Mouse (Mus musculus) heart, embryonic 14.5 days (tissue): ENCODE results near the gene Serpinb12. TPM values are rescaled to one million over a fixed set of nuclear protein-coding genes. Genes with fewer than 3 reads are reported as not detected.

Experiments
- ATAC-seq: fragments of 200-750 bp; cut with Nextera tagmentation; 2 replicates; pipeline ENCODE4 v1.8.0; 2017; ENCODE audit warnings: low read depth, moderate TSS enrichment; ENCODE audit not compliant: insufficient number of reproducible peaks, insufficient read depth, low FRiP score
- H3K27ac ChIP-seq, 2 experiments: fragments of 200-500 bp in 1 of 2; fragments of 300-500 bp in 1 of 2; sonication (generic) in 1 of 2; replicated peaks in 1 of 2; 2 replicates each; pipeline ENCODE4 v1.5.1; 2012 to 2014; ENCODE audit warnings: low read depth in 2 of 2, low read length in 2 of 2, control low read depth in 1 of 2, mild to moderate bottlenecking in 1 of 2, mixed read lengths in 1 of 2; ENCODE audit not compliant: control insufficient read depth in 1 of 2, insufficient read depth in 1 of 2
- H3K27me3 ChIP-seq: fragments of 300-500 bp; sonication (generic); 2 replicates; pipeline ENCODE4 v1.6.1; 2014; ENCODE audit warnings: mild to moderate bottlenecking, low read length, control low read depth; ENCODE audit not compliant: control insufficient read depth, insufficient read depth
- H3K36me3 ChIP-seq: fragments of 300-500 bp; sonication (generic); 2 replicates; pipeline ENCODE4 v1.6.1; 2014; ENCODE audit warnings: mild to moderate bottlenecking, control low read depth, low read length, mixed read lengths; ENCODE audit not compliant: control insufficient read depth, insufficient read depth
- H3K4me1 ChIP-seq, 2 experiments: fragments of 200-500 bp in 1 of 2; fragments of 300-500 bp in 1 of 2; sonication (generic) in 1 of 2; 2 replicates each; pipeline ENCODE4 v1.6.1; 2012 to 2014; ENCODE audit warnings: low read length in 2 of 2, control low read depth in 1 of 2, mixed read lengths in 1 of 2; ENCODE audit not compliant: control insufficient read depth in 2 of 2, insufficient read depth in 2 of 2
- H3K4me2 ChIP-seq: fragments of 300-500 bp; sonication (generic); 2 replicates; pipeline ENCODE4 v1.6.1; 2014; ENCODE audit warnings: mild to moderate bottlenecking, low read length
- H3K4me3 ChIP-seq, 2 experiments: fragments of 200-500 bp in 1 of 2; fragments of 300-500 bp in 1 of 2; sonication (generic) in 1 of 2; 2 replicates each; pipeline ENCODE4 v1.5.1; 2012 to 2014; ENCODE audit warnings: low read length in 2 of 2, mild to moderate bottlenecking in 2 of 2, control low read depth in 1 of 2, low read depth in 1 of 2, moderate library complexity in 1 of 2; ENCODE audit not compliant: control insufficient read depth in 1 of 2, insufficient read depth in 1 of 2
- H3K9ac ChIP-seq: fragments of 300-500 bp; sonication (generic); 2 replicates; pipeline ENCODE4 v1.6.1; 2014; ENCODE audit warnings: mild to moderate bottlenecking, low read length
- H3K9me3 ChIP-seq: fragments of 300-500 bp; sonication (generic); 2 replicates; pipeline ENCODE4 v1.6.1; 2016; ENCODE audit warnings: low read length, control low read depth; ENCODE audit not compliant: control insufficient read depth
- WGBS: fragments of 180-500 bp; shearing (Covaris S2); extraction: QIAGEN DNeasy Blood & Tissue Kit; methylation state at CpG from one replicate; pipeline ENCODE4 v1.1.7; 2014; 5-methylcytosine and 5-hydroxymethylcytosine counted together
- polyA plus RNA-seq: library from polyadenylated mRNA; unstranded; fragments of >200 nt; fragmentation: Nextera tagmentation; extraction: Ambion mirVana; gene quantifications from 2 replicates; pipeline ENCODE4 v1.2.1, GENCODE M21; 2014

Gene Serpinb12
- polyA plus RNA-seq, 1 experiment from 2014 or later = 0.23 TPM

GRCm38 (mm10) chr1:106980684-106981083 lies 46.4 kb downstream of the Serpinb12 start, which contains the start of gene Serpinb13:
TSS of gene Serpinb13 (plus strand) at chr1:106980984.
- H3K4me3 ChIP-seq = no peak within 1 kb of the TSS
- no peak for ATAC-seq

GRCm38 (mm10) chr1:106983092-106983491 lies 48.8 kb downstream of the Serpinb12 start:
- Histone ChIP-seq H3K27me3 (no peaks in the 10 kb centered on the region), H3K9me3 (no peaks in the 10 kb centered on the region), H3K27ac (no peak overlapping the region), H3K4me1 (no peaks in the 10 kb centered on the region), H3K4me3 (no peak overlapping the region), H3K9ac (no peak overlapping the region), H3K36me3 (no peaks in the 10 kb centered on the region), H3K4me2 (no peak overlapping the region)
- 83% methylated on average over 1 of the region's 1 CpGs for WGBS
- no peak for ATAC-seq

More at GRCm38 (mm10) chr1:106980684-106981083, 46.4 kb downstream of the Serpinb12 start, which contains the start of gene Serpinb13:
- H3K27ac ChIP-seq = no peak within 1 kb of the TSS
- no peaks in the 10 kb centered on the region for H3K4me1 ChIP-seq
- H3K36me3 ChIP-seq = no peaks in the 10 kb centered on the region
- no peaks in the 10 kb centered on the region for H3K27me3 ChIP-seq
- H3K9ac ChIP-seq = no peak within 1 kb of the TSS
- no peak within 1 kb of the TSS for H3K4me2 ChIP-seq
- H3K9me3 ChIP-seq = no peaks in the 10 kb centered on the region

- H3K4me3 ChIP-seq = no peak overlapping the region
- H3K27ac ChIP-seq = no peak overlapping the region
- no peaks in the 10 kb centered on the region for H3K36me3 ChIP-seq
- WGBS = 52% methylated on average over 2 of the region's 2 CpGs
- H3K9me3 ChIP-seq = no peaks in the 10 kb centered on the region
- no peak for ATAC-seq
- H3K9ac ChIP-seq = no peak overlapping the region
- no peaks in the 10 kb centered on the region for H3K27me3 ChIP-seq
- H3K4me2 ChIP-seq = no peak overlapping the region
- no peaks in the 10 kb centered on the region for H3K4me1 ChIP-seq
Measured at GRCm38 (mm10) chr1:106983865-106984264, 49.6 kb downstream of the Serpinb12 start.

- Histone ChIP-seq H3K36me3 (no peaks in the 10 kb centered on the region), H3K27ac (peak overlapping the region; percentile 58 to 73; a peak in 3 of 4 replicates), H3K9me3 (no peaks in the 10 kb centered on the region), H3K4me3 (no peak overlapping the region), H3K4me2 (peak overlapping the region; percentile 37), H3K27me3 (no peaks in the 10 kb centered on the region), H3K4me1 (peaks cover 2 to 9% of the 10 kb centered on the region in 2 experiments; a peak in 3 of 4 replicates), H3K9ac (no peak overlapping the region)
- 20% methylated on average over 13 of the region's 13 CpGs for WGBS
- ATAC-seq = peak; percentile 93
Measured at GRCm38 (mm10) chr1:107000424-107000823, 66.2 kb downstream of the Serpinb12 start.

- ATAC-seq = no peak
- Histone ChIP-seq H3K4me1 (peaks cover 2 to 9% of the 10 kb centered on the region in 2 experiments; a peak in 3 of 4 replicates), H3K27me3 (no peaks in the 10 kb centered on the region), H3K4me3 (no peak overlapping the region), H3K9me3 (no peaks in the 10 kb centered on the region), H3K9ac (no peak overlapping the region), H3K36me3 (no peaks in the 10 kb centered on the region), H3K4me2 (no peak overlapping the region), H3K27ac (no peak overlapping the region)
- 87% methylated on average over 2 of the region's 2 CpGs for WGBS
Measured at GRCm38 (mm10) chr1:107001754-107002153, 67.5 kb downstream of the Serpinb12 start.

- ATAC-seq = no peak
- WGBS = 78% methylated on average over 3 of the region's 3 CpGs
- Histone ChIP-seq H3K4me2 (no peak overlapping the region), H3K27me3 (no peaks in the 10 kb centered on the region), H3K4me3 (no peak overlapping the region), H3K36me3 (no peaks in the 10 kb centered on the region), H3K27ac (no peak overlapping the region), H3K4me1 (peaks cover 0 to under 1% of the 10 kb centered on the region in 2 experiments; a peak in 1 of 4 replicates), H3K9ac (no peak overlapping the region), H3K9me3 (no peaks in the 10 kb centered on the region)
Measured at GRCm38 (mm10) chr1:107006316-107006715, 72.1 kb downstream of the Serpinb12 start.

Other genes with a start within 250 kb of the Serpinb12 start
- gene Bcl2, start 220.2 kb upstream of the Serpinb12 start, polyA plus RNA-seq = 5.3 and 6.2 TPM in 2 replicates
- 9.8 and 11.2 TPM in 2 replicates for gene Kdsr, start 174.7 kb upstream of the Serpinb12 start, polyA plus RNA-seq
- gene Vps4b, start 137.7 kb upstream of the Serpinb12 start, polyA plus RNA-seq = 41.1 and 45.1 TPM in 2 replicates
- not detected in 2 replicates for gene Serpinb5, start 73.3 kb upstream of the Serpinb12 start, polyA plus RNA-seq
- not detected in 2 replicates for gene Serpinb13, start 46.5 kb downstream of the Serpinb12 start, polyA plus RNA-seq
- gene Serpinb3a, start 117.9 kb downstream of the Serpinb12 start, polyA plus RNA-seq = not detected in 2 replicates
- not detected in 2 replicates for gene Serpinb3d, start 149.1 kb downstream of the Serpinb12 start, polyA plus RNA-seq